Mouse (Mus musculus): ENCODE results near the gene Wnt6.
"Not testable (repeated sequence)": the region's sequence is repeated elsewhere in the genome, so short reads cannot be mapped to it uniquely, and the experiment has no call there.

Wnt6 gene

DNA sequence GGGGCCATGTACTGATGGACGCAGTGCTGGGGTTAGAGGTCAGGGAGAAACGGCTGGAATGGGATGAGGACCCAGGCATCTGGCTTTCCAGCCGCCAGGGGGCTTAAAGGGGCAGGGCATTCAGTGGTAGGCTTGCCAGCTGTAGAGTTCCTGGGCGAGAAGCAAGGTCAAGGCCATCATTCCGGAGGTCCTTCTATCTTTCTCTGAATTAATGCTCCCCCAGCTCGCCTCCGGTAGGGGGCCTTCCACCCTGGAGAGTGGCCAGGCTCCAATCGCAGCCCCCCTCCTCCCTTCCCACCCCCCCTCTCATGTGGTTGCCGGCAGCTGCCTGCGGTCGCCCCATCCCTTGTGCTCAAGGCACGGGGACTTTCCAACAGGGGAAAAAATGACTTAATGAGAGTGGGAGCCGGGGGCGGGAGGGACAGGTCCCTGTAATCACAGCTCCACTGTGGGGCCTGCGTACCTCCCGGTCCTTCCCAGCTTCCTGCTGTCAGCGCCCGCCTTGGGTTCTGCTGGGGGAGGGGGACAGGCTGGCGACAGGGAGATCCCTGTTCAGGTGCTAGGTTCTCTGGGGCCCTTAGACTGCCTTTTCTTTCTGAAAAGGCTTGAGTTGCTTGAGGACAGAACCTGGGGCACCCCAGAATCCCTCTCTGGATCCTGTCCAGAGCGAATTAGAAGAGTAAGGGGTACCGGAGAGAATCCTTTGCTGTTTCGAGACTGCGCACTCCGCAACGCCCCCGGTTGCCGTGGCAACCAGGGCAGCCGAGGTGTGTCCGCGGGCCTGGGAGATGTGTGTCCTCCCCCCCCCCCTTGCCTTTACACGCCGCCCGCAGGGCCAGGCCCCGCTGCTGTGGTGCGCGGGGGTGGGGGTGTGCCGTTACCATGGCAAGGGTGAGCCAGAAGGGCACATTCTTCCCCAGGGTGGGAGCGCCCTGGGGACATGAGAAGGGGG is 34.9 kb downstream of the Wnt6 start:
- DNase-seq = peak; percentile 51 to 60

DNA sequence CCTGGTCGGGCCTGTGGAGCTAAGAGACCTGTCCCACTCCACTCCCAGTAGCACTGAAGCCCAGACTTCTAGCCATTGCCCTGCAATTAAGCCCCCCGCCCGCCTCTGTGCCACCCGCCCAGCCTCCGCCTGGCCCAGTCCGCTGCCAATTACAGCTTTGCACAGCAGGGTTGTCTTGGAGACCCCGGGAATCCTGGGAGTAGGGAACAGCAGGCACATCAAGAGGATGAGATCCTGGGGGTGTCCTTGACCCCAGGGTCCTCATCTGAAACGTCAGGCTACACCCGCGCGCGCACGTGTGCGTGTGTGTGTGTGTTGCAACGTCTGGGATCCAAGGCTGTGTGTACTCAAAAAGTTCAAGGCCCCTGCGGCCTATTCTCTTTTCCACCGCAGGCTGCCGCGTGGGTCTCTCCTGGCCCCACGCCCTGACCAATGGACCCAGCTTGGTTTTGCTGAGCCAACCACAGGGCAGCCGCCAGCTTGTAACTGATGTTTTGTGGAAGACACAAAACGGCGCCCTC is 35.9 kb downstream of the Wnt6 start:
- DNase-seq = peak in 1 of 2 experiments; percentile 69

GRCm38 (mm10) chr1:74808078-74808477 is 36.4 kb downstream of the Wnt6 start:
- peak; percentile 88 to 92 for DNase-seq

- peak; percentile 42 to 53 for DNase-seq
Observed at GRCm38 (mm10) chr1:74809007-74809406, 37.3 kb downstream of the Wnt6 start.

GRCm38 (mm10) chr1:74814931-74815647 is 43.4 kb downstream of the Wnt6 start:
- peak in 1 of 2 experiments; percentile 37 for DNase-seq

DNA sequence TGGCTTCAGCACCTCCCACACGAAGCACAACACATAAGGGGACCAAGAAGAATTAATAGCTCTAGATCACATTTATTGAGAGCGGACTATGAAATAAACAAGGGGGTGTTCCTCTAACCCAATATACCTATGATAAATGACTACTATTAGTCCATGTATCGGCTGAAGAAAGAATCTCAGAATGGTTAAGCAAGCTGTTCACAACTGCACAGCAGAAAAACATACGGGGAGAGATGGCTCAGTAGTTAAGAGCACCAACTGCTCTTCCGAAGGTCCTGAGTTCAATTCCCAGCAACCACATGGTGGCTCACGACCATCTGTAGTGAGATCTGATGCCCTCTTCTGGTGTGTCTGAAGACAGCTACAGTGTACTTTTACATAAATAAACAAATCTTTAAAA is 44.3 kb downstream of the Wnt6 start:
- not testable (repeated sequence) for DNase-seq

DNA sequence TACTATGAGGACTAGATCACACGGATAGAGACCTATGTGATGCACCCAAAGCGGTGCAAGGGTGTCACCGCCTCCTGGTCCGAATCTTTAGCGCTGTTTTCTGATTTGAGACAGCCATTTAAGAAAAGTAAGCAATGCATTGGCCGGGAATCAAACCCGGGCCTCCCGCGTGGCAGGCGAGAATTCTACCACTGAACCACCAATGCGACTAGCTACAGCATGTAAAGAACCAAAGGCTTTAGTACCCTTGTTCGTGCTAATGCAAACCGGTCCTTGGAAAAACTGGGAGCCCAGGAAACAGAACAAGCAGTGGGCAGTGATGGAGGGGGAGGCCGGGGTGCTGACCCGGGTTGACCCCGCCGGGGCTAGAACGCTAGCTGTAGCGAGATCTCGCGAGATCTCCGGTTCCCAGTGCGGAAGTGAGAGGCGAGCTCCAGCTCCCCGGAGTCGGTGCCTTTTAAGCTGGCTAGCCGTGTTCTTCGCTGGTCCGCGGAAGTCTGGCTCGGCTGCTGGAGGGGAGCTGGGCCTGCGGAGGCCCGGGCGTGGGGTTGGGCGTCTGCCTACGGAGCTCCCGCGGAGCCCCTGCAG is 45.0 kb downstream of the Wnt6 start:
- peak; percentile 96 for DNase-seq

DNA sequence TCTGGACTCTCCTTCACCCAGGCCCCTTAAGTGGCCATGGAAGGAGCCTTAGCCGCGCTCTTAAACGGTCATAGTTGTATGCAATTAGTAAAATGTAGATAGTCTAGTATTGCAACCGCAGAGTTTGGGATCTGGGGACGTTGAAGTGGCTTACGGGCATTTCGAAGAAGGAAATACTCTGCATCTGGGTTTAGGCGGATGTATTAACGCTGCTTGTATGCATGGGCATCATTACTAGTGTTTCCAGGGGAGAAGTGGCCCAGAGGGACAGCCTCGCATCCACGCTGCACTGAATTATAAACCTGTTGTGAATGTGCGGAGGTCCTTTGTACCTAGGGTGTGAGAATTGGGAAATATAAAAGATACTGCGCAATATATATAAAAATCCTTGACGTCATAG is 45.5 kb downstream of the Wnt6 start:
- no peak for DNase-seq

DNA sequence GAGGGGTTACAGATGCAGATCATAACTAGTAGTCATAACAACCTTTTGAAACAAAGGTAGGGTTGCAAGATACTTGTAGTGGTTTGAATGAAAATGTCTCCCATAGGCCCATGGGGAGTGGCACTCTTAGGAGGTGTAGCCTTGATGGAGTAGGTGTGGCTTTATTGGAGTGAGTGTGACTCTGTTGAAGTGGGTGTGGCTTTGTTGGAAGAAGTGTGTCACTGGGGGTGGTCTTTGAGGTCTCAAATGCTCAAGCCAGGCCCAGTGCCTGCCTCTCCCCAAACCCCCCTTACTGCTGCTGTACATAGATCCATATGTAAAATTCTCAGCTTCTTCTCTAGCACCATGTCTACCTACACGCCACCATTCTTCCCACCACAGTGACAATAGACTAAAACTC is 46.8 kb downstream of the Wnt6 start:
- DNase-seq = no peak

- not testable (repeated sequence) for DNase-seq
Observed at GRCm38 (mm10) chr1:74823598-74823997, 51.9 kb downstream of the Wnt6 start.

GRCm38 (mm10) chr1:74824518-74825302 is 53.0 kb downstream of the Wnt6 start:
- DNase-seq = no peak

DNA sequence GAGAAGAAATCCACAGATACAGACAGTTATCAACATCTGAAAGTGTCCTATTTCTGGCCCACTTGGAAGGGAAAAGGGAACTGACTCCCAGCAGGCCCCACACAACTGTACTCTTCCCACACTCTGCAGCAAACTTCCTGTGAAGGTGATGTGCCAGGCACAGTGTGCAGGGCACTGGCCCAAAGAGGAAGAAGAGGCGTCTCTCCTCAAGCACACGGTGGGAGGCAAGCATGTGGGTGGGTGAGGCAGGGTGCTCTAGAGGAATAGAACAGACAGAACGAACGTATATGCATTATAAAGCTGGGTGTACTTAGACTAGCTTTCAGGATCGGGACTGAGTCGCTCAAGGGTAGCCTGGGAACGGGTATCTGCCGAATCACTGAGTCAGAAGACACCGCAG is 58.4 kb downstream of the Wnt6 start:
- DNase-seq = no peak

- no peak for DNase-seq
Observed at GRCm38 (mm10) chr1:74833255-74833654, 61.6 kb downstream of the Wnt6 start.
